Mouse (Mus musculus): ENCODE measurements at regions not wholly inside any gene's neighbourhood (a gene's known extent, or its start where the extent isn't known, plus 50 kb on each side); places are given as distances from the start of the nearest gene placed in this dataset.

DNA sequence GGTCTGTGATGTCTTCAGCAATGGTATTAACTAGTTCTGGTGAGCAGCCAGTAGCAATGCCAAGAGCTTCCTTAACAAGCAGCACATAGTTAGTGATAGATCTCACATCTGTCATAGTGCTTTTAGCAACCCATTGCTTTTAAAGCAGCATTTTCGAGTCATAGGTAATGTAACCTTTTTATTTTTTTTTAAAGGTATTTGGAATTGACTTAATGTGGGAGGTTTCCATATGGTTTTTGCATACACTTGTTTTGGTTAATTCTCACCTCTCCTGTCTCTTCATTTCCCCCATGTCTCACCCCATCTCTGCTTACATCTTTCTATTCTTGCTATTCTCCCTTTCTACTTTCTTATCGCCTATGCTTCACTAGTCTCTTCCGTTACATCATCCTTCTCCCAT lies 1322.0 kb upstream of the A1bg start:
- Histone ChIP-seq H3K4me1 (ENCODE audit: control insufficient read depth, insufficient read depth, low read length) (no peaks in the 10 kb centered on the region), H3K9ac (replicated peaks; ENCODE audit: low read depth, low read length) (no peak overlapping the region), H3K36me3 (ENCODE audit: control insufficient read depth, insufficient read depth, low read length) (no peaks in the 10 kb centered on the region), H3K27ac (ENCODE audit: low read length) (no peak overlapping the region), H3K27me3 (ENCODE audit: control insufficient read depth, insufficient read depth, low read length) (no peaks in the 10 kb centered on the region), H3K9me3 (ENCODE audit: control insufficient read depth, low read depth, low read length) (no peaks in the 10 kb centered on the region), H3K4me2 (replicated peaks; ENCODE audit: low read depth, low read length) (no peak overlapping the region), H3K4me3 (ENCODE audit: low read depth, low read length) (no peak overlapping the region)
- ATAC-seq (ENCODE audit: insufficient number of reproducible peaks, insufficient read depth, low FRiP score, low read depth) = no peak
- 95% methylated on average over 3 of the region's 3 CpGs for WGBS

DNA sequence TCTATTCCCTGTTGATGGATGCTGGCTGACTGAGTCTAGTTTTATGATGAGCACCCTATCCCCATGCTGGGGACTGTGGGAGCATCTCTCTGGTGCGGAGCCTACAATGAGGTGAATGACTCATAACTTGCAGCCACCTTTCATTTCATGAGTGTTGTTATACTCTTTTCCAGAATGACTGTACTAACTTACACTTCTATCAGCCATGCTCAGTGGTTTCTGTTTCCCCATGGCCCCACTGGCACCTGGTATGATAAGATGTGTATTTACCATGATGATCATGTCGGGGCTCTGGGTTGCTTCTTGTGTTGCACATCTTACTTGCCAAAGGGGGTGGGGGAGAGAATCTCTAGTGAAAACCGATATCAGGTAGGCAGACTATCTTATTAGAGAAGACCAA lies 1317.2 kb upstream of the A1bg start:
- Histone ChIP-seq H3K4me1 (ENCODE audit: control insufficient read depth, insufficient read depth, low read length) (no peaks in the 10 kb centered on the region), H3K36me3 (ENCODE audit: control insufficient read depth, insufficient read depth, low read length) (no peaks in the 10 kb centered on the region), H3K27ac (ENCODE audit: low read length) (no peak overlapping the region), H3K27me3 (ENCODE audit: control insufficient read depth, insufficient read depth, low read length) (no peaks in the 10 kb centered on the region), H3K9me3 (ENCODE audit: control insufficient read depth, low read depth, low read length) (no peaks in the 10 kb centered on the region), H3K4me2 (replicated peaks; ENCODE audit: low read depth, low read length) (no peak overlapping the region), H3K4me3 (ENCODE audit: low read depth, low read length) (no peak overlapping the region), H3K9ac (replicated peaks; ENCODE audit: low read depth, low read length) (no peak overlapping the region)
- ATAC-seq (ENCODE audit: insufficient number of reproducible peaks, insufficient read depth, low FRiP score, low read depth) = no peak
- 91% methylated on average over 3 of the region's 3 CpGs for WGBS

DNA sequence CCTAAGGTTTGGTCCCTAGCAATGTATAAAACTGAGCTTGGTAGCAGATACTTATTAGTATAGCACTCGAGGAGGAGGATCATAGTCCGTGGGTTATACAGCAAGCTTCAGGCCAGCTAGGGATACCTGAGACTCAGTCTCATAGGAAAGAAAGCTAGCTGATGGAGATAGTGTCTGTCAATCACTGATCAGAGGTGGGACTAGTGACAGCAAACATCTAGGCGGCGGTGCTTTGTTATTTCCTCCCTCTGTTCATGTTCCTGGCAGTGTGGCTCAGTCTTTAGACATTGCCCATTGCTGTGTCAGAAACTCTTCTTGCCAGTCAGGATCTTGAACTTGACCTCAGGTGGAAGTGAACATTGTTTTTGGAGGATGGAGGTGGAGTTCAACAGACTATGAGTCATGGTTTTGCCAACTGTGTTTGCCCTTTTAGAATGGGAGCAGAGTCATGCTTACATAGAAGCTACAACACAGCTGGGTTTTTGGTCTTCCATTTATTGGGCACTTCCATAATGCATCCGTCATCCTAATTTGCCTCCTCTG lies 1315.8 kb upstream of the A1bg start:
- Histone ChIP-seq H3K27me3 (ENCODE audit: control insufficient read depth, insufficient read depth, low read length) (no peaks in the 10 kb centered on the region), H3K36me3 (ENCODE audit: control insufficient read depth, insufficient read depth, low read length) (no peaks in the 10 kb centered on the region), H3K27ac (ENCODE audit: low read length) (no peak overlapping the region), H3K9me3 (ENCODE audit: control insufficient read depth, low read depth, low read length) (no peaks in the 10 kb centered on the region), H3K4me2 (replicated peaks; ENCODE audit: low read depth, low read length) (no peak overlapping the region), H3K4me3 (ENCODE audit: low read depth, low read length) (no peak overlapping the region), H3K9ac (replicated peaks; ENCODE audit: low read depth, low read length) (no peak overlapping the region), H3K4me1 (ENCODE audit: control insufficient read depth, insufficient read depth, low read length) (no peaks in the 10 kb centered on the region)
- 88% methylated on average over 5 of the region's 5 CpGs for WGBS
- ATAC-seq (ENCODE audit: insufficient number of reproducible peaks, insufficient read depth, low FRiP score, low read depth) = no peak

- H3K4me1 ChIP-seq (ENCODE audit: control insufficient read depth, insufficient read depth, low read length) = no peaks in the 10 kb centered on the region
- 82% methylated on average over 2 of the region's 2 CpGs for WGBS
- H3K4me3 ChIP-seq (ENCODE audit: low read depth, low read length) = no peak overlapping the region
- H3K9me3 ChIP-seq (ENCODE audit: control insufficient read depth, low read depth, low read length) = no peaks in the 10 kb centered on the region
- H3K27ac ChIP-seq (ENCODE audit: low read length) = no peak overlapping the region
- H3K36me3 ChIP-seq (ENCODE audit: control insufficient read depth, insufficient read depth, low read length) = no peaks in the 10 kb centered on the region
- no peak for ATAC-seq (ENCODE audit: insufficient number of reproducible peaks, insufficient read depth, low FRiP score, low read depth)
- no peak overlapping the region for H3K9ac ChIP-seq (replicated peaks; ENCODE audit: low read depth, low read length)
- H3K27me3 ChIP-seq (ENCODE audit: control insufficient read depth, insufficient read depth, low read length) = no peaks in the 10 kb centered on the region
- H3K4me2 ChIP-seq (replicated peaks; ENCODE audit: low read depth, low read length) = no peak overlapping the region
These were observed 1313.2 kb upstream of the A1bg start for GRCm38 (mm10) chr15:62236056-62236455.

- Histone ChIP-seq H3K9ac (replicated peaks; ENCODE audit: low read depth, low read length) (no peak overlapping the region), H3K4me3 (ENCODE audit: low read depth, low read length) (no peak overlapping the region), H3K36me3 (ENCODE audit: control insufficient read depth, insufficient read depth, low read length) (no peaks in the 10 kb centered on the region), H3K4me1 (ENCODE audit: control insufficient read depth, insufficient read depth, low read length) (no peaks in the 10 kb centered on the region), H3K27me3 (ENCODE audit: control insufficient read depth, insufficient read depth, low read length) (no peaks in the 10 kb centered on the region), H3K27ac (ENCODE audit: low read length) (no peak overlapping the region), H3K9me3 (ENCODE audit: control insufficient read depth, low read depth, low read length) (no peaks in the 10 kb centered on the region), H3K4me2 (replicated peaks; ENCODE audit: low read depth, low read length) (no peak overlapping the region)
- ATAC-seq (ENCODE audit: insufficient number of reproducible peaks, insufficient read depth, low FRiP score, low read depth) = no peak
- WGBS = 95% methylated on average over 4 of the region's 4 CpGs
These were observed 1311.5 kb upstream of the A1bg start for GRCm38 (mm10) chr15:62234182-62234760.

DNA sequence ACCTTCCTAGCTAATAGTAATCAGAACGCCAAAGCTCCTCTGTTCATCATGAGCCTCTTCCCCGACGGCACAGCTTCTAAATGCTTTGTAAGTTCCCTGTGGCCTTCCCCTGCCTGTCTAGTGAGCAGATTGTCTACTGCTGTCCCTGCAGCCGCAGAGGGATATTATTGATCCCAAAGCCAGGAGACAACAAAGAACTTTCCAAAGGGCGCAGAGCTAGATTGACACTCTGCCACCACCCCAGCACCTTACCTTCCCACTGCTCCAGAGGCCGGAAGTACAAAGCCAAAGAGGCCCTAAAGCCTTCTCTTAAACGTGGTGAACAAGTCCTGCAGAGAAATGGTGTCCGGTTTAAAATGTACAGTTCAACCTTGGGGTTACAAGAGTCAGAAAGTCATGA lies 1310.3 kb upstream of the A1bg start:
- H3K4me2 ChIP-seq (replicated peaks; ENCODE audit: low read depth, low read length) = no peak overlapping the region
- H3K4me1 ChIP-seq (ENCODE audit: control insufficient read depth, insufficient read depth, low read length) = no peaks in the 10 kb centered on the region
- no peak for ATAC-seq (ENCODE audit: insufficient number of reproducible peaks, insufficient read depth, low FRiP score, low read depth)
- H3K9me3 ChIP-seq (ENCODE audit: control insufficient read depth, low read depth, low read length) = no peaks in the 10 kb centered on the region
- H3K9ac ChIP-seq (replicated peaks; ENCODE audit: low read depth, low read length) = no peak overlapping the region
- H3K27me3 ChIP-seq (ENCODE audit: control insufficient read depth, insufficient read depth, low read length) = no peaks in the 10 kb centered on the region
- H3K36me3 ChIP-seq (ENCODE audit: control insufficient read depth, insufficient read depth, low read length) = no peaks in the 10 kb centered on the region
- WGBS = 53% methylated on average over 8 of the region's 8 CpGs
- no peak overlapping the region for H3K4me3 ChIP-seq (ENCODE audit: low read depth, low read length)
- no peak overlapping the region for H3K27ac ChIP-seq (ENCODE audit: low read length)

- Histone ChIP-seq H3K9ac (replicated peaks; ENCODE audit: low read depth, low read length) (no peak overlapping the region), H3K4me1 (ENCODE audit: control insufficient read depth, insufficient read depth, low read length) (no peaks in the 10 kb centered on the region), H3K27ac (ENCODE audit: low read length) (no peak overlapping the region), H3K36me3 (ENCODE audit: control insufficient read depth, insufficient read depth, low read length) (no peaks in the 10 kb centered on the region), H3K4me3 (ENCODE audit: low read depth, low read length) (no peak overlapping the region), H3K9me3 (ENCODE audit: control insufficient read depth, low read depth, low read length) (no peaks in the 10 kb centered on the region), H3K4me2 (replicated peaks; ENCODE audit: low read depth, low read length) (no peak overlapping the region), H3K27me3 (ENCODE audit: control insufficient read depth, insufficient read depth, low read length) (no peaks in the 10 kb centered on the region)
- 76% methylated on average over 2 of the region's 2 CpGs for WGBS
- no peak for ATAC-seq (ENCODE audit: insufficient number of reproducible peaks, insufficient read depth, low FRiP score, low read depth)
These were observed 1308.9 kb upstream of the A1bg start for GRCm38 (mm10) chr15:62231709-62232108.

- no peaks in the 10 kb centered on the region for H3K9me3 ChIP-seq (ENCODE audit: control insufficient read depth, low read depth, low read length)
- no peak overlapping the region for H3K9ac ChIP-seq (replicated peaks; ENCODE audit: low read depth, low read length)
- ATAC-seq (ENCODE audit: insufficient number of reproducible peaks, insufficient read depth, low FRiP score, low read depth) = no peak
- 92% methylated on average over 5 of the region's 5 CpGs for WGBS
- no peak overlapping the region for H3K27ac ChIP-seq (ENCODE audit: low read length)
- no peak overlapping the region for H3K4me2 ChIP-seq (replicated peaks; ENCODE audit: low read depth, low read length)
- H3K27me3 ChIP-seq (ENCODE audit: control insufficient read depth, insufficient read depth, low read length) = no peaks in the 10 kb centered on the region
- no peaks in the 10 kb centered on the region for H3K36me3 ChIP-seq (ENCODE audit: control insufficient read depth, insufficient read depth, low read length)
- no peak overlapping the region for H3K4me3 ChIP-seq (ENCODE audit: low read depth, low read length)
- no peaks in the 10 kb centered on the region for H3K4me1 ChIP-seq (ENCODE audit: control insufficient read depth, insufficient read depth, low read length)
These were observed 1308.0 kb upstream of the A1bg start for GRCm38 (mm10) chr15:62230773-62231172.
